Mouse (Mus musculus) kidney, adult 18-20 months (tissue): Measurements from ENCODE around the gene March6.

ENCODE experiments used
- DNase-seq: peaks from one replicate; pipeline ENCODE4 v3.0.0; 2021

The March6 gene

GRCm38 (mm10) chr15:31413662-31414061, 117.2 kb downstream of the March6 start:
- DNase-seq: no peak

GRCm38 (mm10) chr15:31412933-31413332, 117.9 kb downstream of the March6 start:
- peak; percentile 42 for DNase-seq

DNA sequence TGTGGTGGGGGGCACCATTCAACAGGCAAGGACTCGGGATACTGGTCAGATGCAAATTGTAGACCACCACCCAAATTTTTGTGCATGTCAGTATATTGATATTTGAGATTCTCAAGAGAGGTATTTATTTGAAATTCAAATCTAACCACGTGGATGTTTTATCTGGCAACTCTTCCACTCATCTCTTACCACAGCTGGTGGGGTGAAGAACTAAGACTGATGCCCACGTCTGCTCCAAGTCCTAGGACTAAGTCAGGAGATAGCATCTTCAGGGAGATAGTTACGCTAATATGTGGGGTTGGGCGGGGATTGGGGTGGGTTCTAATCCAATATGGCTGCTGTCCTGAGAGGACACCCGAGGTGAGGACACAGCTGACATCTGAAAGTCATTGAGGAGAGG, 118.4 kb downstream of the March6 start:
- DNase-seq: no peak

- peak; percentile 73 for DNase-seq
Observed at GRCm38 (mm10) chr15:31407490-31407889, 123.4 kb downstream of the March6 start.

- DNase-seq: peak; percentile 45
Observed at GRCm38 (mm10) chr15:31406881-31407280, 124.0 kb downstream of the March6 start.
